Mouse (Mus musculus): Measurements from ENCODE around the gene Arhgef28. TPM values are rescaled to one million over a fixed set of nuclear protein-coding genes. Genes with fewer than 3 reads are reported as not detected.

Gene Arhgef28
- polyA plus RNA-seq, 1 experiment from 2014 or later: 19.9 TPM

GRCm38 (mm10) chr13:97867322-97867962 lies 338.8 kb downstream of the Arhgef28 start:
- Histone ChIP-seq H3K4me1 (replicated peaks) (peaks cover 37% of the 10 kb centered on the region), H3K9me3 (peaks cover 4% of the 10 kb centered on the region; the same call in 1 of the 2 replicates), H3K4me3 (no peak overlapping the region), H3K27ac (replicated peaks) (peak overlapping the region; percentile 71), H3K4me2 (no peak overlapping the region), H3K27me3 (no peaks in the 10 kb centered on the region), H3K36me3 (no peaks in the 10 kb centered on the region), H3K9ac (no peak overlapping the region)
- 28% methylated on average over 13 of the region's 13 CpGs for WGBS
- ATAC-seq (ENCODE audit: low read depth): peak; percentile 24; the same call in 1 of the 2 replicates

GRCm38 (mm10) chr13:97859071-97859470 lies 347.2 kb downstream of the Arhgef28 start:
- H3K4me1 ChIP-seq (replicated peaks): no peaks in the 10 kb centered on the region
- no peaks in the 10 kb centered on the region for H3K27me3 ChIP-seq
- H3K9ac ChIP-seq: no peak overlapping the region
- no peaks in the 10 kb centered on the region for H3K9me3 ChIP-seq
- no peak for ATAC-seq (ENCODE audit: low read depth)
- H3K4me2 ChIP-seq: no peak overlapping the region
- H3K36me3 ChIP-seq: no peaks in the 10 kb centered on the region
- H3K4me3 ChIP-seq: no peak overlapping the region
- 88% methylated on average over 3 of the region's 3 CpGs for WGBS
- no peak overlapping the region for H3K27ac ChIP-seq (replicated peaks)

GRCm38 (mm10) chr13:97857860-97858259 lies 348.4 kb downstream of the Arhgef28 start:
- WGBS: 84% methylated on average over 6 of the region's 6 CpGs
- Histone ChIP-seq H3K27me3 (no peaks in the 10 kb centered on the region), H3K36me3 (no peaks in the 10 kb centered on the region)

GRCm38 (mm10) chr13:97853356-97853968 lies 352.8 kb downstream of the Arhgef28 start:
- Histone ChIP-seq H3K4me1 (replicated peaks) (peaks cover 6% of the 10 kb centered on the region), H3K27ac (replicated peaks) (no peak overlapping the region), H3K4me3 (no peak overlapping the region), H3K27me3 (no peaks in the 10 kb centered on the region), H3K4me2 (no peak overlapping the region), H3K9me3 (no peaks in the 10 kb centered on the region), H3K36me3 (no peaks in the 10 kb centered on the region), H3K9ac (no peak overlapping the region)
- 66% methylated on average over 8 of the region's 8 CpGs for WGBS
- peak; percentile 27; the same call in 1 of the 2 replicates for ATAC-seq (ENCODE audit: low read depth)

More at GRCm38 (mm10) chr13:97857860-97858259, 348.4 kb downstream of the Arhgef28 start:
- no peak overlapping the region for H3K27ac ChIP-seq (replicated peaks)
- no peak overlapping the region for H3K9ac ChIP-seq
- H3K4me1 ChIP-seq (replicated peaks): peaks cover 6% of the 10 kb centered on the region
- H3K4me2 ChIP-seq: no peak overlapping the region
- no peak for ATAC-seq (ENCODE audit: low read depth)
- H3K4me3 ChIP-seq: no peak overlapping the region
- H3K9me3 ChIP-seq: no peaks in the 10 kb centered on the region

Other genes starting within 250 kb of the Arhgef28 start
- gene Utp15, start 56.6 kb upstream of the Arhgef28 start, polyA plus RNA-seq (2015; fragmentation: Nextera tagmentation; extraction: Ambion mirVana): 25.4 and 29.5 TPM in 2 replicates
- 52.3 and 55.6 TPM in 2 replicates for gene Ankra2, start 56.6 kb upstream of the Arhgef28 start, polyA plus RNA-seq (2015; fragmentation: Nextera tagmentation; extraction: Ambion mirVana)
- gene Gm21976, start 73.4 kb upstream of the Arhgef28 start, polyA plus RNA-seq (2015; fragmentation: Nextera tagmentation; extraction: Ambion mirVana): not detected in 2 replicates
- 615 and 618 TPM in 2 replicates for gene Btf3, start 110.6 kb upstream of the Arhgef28 start, polyA plus RNA-seq (2015; fragmentation: Nextera tagmentation; extraction: Ambion mirVana)
- 1.4 and 1.7 TPM in 2 replicates for gene Foxd1, start 147.8 kb upstream of the Arhgef28 start, polyA plus RNA-seq (2015; fragmentation: Nextera tagmentation; extraction: Ambion mirVana)